Mouse (Mus musculus): ENCODE measurements around the gene Sox5.

Sox5 gene

DNA sequence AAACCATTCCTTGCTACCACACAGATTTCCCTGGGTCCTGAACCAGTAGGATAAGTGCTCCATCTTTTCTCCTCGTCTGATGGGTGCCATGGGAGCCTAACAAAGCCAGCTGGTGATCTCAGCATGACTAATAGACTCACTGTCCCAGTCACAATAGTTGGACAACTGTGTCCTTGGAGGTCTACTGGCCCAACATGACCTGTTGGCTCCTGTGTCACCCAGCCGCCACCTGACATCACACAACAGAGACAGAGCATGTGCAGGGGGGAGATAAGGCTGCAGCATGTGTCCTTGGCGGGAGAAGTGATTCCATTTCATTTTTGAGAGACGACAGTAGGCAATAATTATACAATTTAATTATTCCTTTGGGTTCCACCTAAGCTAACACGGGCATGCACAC lies 143.2 kb downstream of the Sox5 start:
- ChIA-PET POLR2A (interaction anchor here in 1 of 4 experiments (0.7 kb wide), 1 partner anchor 312 kb away, joined by 5 read pairs; no protein-coding TSS in a partner anchor), CTCF (no interaction called here)

DNA sequence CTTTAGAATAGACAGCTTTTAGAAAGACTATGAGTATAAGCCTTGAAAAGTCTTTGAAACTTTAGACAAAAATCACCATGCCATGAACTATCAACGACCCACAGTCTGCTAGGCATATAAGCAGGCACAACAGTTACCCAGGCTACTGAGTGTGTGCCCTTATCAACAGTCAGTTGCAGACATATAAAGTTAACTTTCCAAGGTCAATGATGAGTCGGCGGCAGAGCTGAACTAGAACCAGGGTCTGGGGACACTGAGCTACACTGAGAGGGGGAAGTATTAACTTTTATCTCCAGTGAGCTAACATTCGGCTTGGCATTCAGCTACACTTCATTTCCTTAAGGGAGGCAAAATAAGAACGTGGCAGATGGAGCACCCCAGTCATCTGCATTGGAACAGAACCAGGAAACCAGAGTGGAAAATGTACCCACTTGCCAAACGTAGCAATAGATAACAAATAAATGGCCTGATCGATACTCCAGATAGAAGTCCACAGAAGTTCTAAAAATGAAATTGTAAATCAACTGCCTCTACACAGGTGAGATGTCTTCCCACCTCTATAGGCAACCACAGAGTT lies 154.2 kb downstream of the Sox5 start:
- ChIA-PET POLR2A (no interaction called here), CTCF (no interaction called here)

DNA sequence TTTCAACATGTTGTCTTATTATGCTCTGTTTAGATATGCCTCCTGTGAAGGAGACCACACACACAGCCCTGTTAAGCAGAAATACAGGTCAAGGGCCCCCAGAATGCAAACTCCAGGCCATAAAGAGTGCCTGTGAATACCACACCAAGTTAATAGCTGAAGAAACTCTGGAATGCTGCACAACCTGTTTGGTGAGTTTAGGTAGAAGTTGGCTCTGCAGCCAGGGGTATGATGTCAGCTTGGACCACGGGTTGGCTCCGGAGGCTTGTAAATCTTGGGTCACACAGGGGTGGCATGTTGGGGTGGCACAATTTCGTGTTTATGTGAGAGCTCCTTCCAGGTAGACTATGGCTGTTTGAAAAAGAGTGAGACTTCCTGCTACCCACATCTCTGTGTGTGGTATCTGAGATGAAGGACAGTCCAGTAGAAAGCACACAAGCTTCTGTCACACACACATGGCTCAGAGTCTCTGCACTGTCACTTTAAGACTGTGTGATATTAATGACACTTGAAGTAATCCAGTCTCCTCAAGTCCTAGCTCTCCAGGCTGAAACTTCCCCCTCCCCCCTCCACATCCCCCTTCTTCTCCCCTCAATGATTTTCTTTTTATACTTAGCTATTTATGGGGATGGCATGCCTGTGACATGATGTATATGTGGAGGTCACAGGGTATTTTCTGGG lies 160.5 kb downstream of the Sox5 start:
- POLR2A ChIA-PET: interaction anchor here in 2 of 4 experiments (0.6 to 0.7 kb wide), 2 partner anchors 334 to 1534 kb away, joined by 3 to 7 read pairs; no protein-coding TSS in a partner anchor
- CTCF ChIA-PET: no interaction called here

DNA sequence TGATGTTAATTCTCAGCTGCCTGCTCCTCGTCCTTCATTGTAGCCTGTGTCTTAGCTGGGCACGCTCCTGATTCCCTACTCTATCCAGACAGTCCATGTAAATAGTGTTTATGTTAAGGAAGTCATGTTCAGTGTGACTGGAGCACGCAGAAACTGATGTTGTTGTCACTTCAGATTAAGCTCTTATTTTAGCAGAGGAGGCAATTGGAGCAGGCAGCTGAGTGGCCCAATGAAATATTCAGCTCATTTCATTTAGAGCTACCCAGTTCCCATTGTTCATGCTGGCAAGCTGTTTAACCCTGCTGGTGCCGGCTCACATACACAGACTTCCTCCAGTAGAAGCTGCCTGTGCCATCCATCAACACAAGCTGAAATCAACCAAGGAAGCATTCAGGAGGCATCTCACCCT lies 170.4 kb downstream of the Sox5 start:
- POLR2A ChIA-PET: interaction anchor here in 2 of 4 experiments (0.6 kb wide), 2 partner anchors 178 to 601 kb away, joined by 3 to 4 read pairs; no protein-coding TSS in a partner anchor

DNA sequence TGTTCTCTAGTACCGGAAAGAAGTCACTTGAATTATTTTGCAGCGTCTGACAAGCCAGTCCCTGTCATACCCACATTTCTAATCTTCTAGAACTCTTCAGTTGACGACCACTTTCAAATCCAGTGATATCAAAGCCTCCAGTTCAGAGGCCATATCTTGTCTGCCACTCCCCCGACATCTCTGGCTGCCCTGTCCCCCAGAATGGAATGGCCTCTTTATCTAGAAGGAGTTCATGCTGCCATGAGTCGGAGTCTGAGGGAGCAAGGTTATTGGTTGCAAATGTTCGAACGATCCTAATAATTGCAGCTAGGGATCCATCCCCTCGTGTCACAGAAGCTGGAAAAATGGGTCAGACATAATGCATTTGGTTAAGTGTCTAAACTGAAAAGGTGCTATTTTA lies 170.9 kb downstream of the Sox5 start:
- CTCF ChIA-PET: interaction anchor here in 2 of 4 experiments (0.5 to 0.8 kb wide), 2 partner anchors 9 to 120 kb away, joined by 3 to 5 read pairs; no protein-coding TSS in a partner anchor
- POLR2A ChIA-PET: interaction anchor here in 1 of 4 experiments (0.6 kb wide), 1 partner anchor 602 kb away, joined by 4 read pairs; no protein-coding TSS in a partner anchor

More for the DNA sequence above, 170.4 kb downstream of the Sox5 start:
- CTCF ChIA-PET: interaction anchor here in 1 of 4 experiments (0.8 kb wide), 1 partner anchor 9 kb away, joined by 3 read pairs; no protein-coding TSS in a partner anchor

DNA sequence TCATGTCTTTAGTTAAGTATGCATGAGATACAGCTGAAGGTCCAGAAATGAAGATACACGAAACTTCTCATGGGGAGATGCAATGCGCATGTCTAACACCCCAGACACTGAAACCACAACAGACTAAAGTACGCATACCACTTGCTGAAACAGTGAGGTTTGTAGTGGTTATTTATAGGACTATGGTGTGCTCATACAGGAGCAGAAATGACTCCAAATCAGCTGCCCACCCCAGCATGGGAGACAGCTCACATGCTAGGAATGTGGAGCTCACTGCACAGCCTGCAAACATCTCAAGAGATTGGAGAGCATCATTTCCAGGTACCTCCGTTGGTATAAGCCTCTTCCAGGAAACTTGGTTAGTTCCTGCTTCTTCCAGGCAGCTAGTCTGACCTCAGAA lies 178.9 kb downstream of the Sox5 start:
- ChIA-PET CTCF (no interaction called here), POLR2A (no interaction called here)

DNA sequence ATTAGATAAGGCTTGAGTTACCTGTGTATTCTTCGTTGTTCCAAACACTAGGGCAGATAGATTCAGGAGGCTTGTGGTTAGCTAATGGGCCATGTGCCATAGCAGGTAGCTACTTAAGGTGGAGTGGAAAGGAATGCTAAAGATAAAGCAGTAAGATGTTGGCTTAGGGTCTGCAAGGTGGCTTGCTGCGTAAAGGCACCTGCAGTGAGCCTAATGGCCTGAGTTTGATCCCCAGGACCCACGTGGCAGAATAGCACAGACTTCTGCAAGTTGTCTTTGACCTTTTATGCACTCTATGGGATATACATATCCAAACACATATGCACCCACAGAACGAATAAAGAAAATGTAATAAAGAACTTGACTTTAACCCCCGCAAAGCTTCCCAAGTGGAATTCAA lies 181.4 kb downstream of the Sox5 start:
- POLR2A ChIA-PET: no interaction called here
- CTCF ChIA-PET: interaction anchor here in 1 of 4 experiments (0.7 kb wide), 1 partner anchor 933 kb away, joined by 4 read pairs; no protein-coding TSS in a partner anchor

DNA sequence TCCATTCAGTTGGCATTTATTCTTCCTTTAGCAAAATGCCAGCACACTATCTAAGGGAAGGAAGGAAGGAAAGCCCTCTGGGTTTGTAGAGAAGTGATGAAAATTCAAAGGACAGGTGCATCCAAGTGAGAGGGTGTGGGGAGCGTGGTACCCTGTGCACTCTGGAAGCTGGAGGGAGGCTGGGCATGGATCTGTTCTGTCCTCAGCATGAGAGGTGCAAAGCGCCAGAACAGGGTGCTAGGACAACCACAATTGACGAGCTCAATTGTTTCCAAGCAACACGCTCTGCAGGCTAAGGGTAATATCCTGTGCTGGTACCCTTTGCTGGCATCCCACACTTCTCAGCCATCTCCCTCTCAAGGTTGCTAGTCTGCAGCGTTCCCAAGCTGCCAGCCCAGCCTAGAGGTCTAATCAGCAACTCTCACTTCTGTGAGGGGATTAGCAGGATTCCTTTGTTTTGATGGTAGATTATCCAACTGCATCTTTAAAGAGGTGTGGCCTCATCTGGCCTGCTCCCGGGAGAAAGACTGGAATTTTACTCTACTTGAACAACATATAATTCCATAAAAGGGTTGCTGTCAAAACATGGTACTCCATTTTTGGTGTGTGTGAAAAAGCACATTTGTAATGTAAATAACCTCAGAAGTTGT lies 183.3 kb downstream of the Sox5 start:
- CTCF ChIA-PET: no interaction called here
- POLR2A ChIA-PET: interaction anchor here in 1 of 4 experiments (0.5 kb wide), 1 partner anchor 17 kb away, joined by 4 read pairs; no protein-coding TSS in a partner anchor

DNA sequence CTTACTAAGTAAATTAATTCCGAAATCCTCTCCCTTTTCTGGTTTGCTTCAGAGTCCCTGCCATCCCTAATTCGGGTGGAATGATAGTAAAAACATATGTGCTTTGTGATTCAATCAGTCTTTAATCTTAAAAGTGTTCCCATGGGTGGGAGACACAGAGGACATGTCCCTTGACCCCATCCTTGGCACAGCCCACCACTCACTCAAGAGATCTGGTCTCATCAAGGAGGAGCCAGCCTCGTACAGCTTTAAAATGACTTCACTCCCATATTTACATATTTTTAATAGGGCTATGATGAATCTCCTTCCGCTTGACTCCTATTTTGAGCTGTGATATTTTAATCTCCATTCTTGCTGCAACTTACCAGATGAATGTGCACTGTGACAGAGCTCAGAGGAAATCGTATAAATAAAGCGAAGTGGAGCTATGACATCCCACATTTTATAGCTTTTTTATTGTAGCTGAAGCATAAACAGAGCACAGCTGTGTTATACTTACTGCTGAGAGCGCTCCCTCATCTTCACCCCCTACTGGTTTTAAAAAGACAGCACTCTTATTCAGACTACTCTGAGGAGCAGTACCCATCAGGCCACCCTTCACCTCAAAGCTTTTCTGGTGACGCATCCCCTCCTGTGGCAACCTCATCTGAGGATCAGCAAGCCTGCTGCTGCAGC lies 185.1 kb downstream of the Sox5 start:
- ChIA-PET POLR2A (interaction anchor here in 1 of 4 experiments (0.6 kb wide), 1 partner anchor 249 kb away, joined by 4 read pairs; no protein-coding TSS in a partner anchor), CTCF (no interaction called here)

DNA sequence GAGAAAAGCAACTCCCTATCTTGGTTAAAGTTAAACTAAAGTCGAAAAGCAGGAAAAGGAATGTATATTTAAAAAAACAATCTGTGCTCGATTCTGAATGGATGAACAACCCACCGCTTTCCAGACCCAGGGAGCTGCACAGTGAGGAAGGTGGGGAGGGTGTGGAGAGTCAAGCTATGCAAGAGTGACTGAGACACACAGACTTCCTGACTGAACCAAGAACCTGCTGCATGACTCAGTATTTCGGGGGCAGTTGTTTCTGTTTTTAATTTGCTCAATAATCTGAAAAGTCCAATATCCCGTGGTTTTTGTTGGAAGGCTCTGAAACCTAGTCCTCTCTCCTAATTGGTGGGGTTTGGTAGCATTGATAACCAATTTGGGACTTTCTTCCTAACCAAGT lies 196.9 kb downstream of the Sox5 start:
- CTCF ChIA-PET: no interaction called here
- POLR2A ChIA-PET: no interaction called here

DNA sequence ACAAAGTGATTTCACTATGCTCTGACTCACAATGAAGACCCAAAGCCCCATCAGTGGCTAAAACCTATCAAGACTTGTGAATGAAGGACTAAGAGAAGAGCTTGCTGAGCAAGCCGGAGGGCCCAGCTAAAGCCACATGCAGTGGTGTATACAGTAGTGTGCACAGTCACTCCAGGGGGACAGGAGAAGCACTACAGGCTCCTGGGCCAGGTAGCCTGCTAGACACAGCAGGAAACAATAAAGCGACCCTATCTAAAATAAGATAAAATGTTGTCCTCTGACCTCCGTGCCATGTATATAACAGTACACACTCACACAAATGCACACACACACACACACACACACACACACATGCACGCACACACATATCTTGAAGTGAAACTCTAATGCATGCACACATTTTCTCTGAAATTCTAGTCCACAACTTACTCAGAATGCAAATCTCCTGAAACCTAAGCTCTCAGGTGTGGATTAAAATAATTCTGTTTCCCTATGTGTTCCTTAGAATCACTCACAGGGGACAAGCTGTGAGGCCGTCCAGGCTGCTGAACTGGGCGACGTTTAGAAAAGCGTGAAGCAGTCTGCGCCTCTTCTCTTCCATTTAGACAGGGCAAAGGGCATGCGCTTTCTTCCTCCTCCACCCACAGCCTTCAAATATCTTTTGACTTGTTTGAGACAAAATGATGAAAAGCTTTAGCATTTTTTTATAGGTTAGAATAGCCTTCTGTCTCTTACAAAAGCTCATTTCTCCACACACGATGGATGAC lies 197.5 kb downstream of the Sox5 start:
- CTCF ChIA-PET: interaction anchor here in 1 of 4 experiments (0.6 kb wide), 1 partner anchor 776 kb away, joined by 3 read pairs; no protein-coding TSS in a partner anchor
- POLR2A ChIA-PET: no interaction called here

DNA sequence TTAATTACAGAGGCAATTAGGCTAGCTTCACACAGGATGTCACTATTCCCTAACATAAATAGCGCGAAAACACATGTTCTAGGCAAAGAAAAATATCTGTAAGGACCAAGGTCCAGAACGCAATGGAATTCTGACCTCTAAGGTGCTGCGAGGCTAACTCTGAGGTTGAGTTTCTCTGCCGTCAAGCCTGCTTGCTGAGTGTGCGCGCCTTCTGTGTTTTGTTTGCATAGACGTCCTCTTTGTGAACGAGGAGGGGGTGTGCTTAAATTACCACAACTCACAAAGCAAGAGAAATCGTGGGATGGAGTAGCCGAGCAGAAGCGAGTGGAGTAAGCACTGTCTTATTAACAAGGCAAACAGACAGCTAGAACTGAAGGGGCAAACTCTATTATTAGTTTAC lies 202.5 kb downstream of the Sox5 start:
- CTCF ChIA-PET: interaction anchor here in 1 of 4 experiments (0.6 kb wide), 1 partner anchor 39 kb away, joined by 4 read pairs; no protein-coding TSS in a partner anchor
- POLR2A ChIA-PET: no interaction called here

DNA sequence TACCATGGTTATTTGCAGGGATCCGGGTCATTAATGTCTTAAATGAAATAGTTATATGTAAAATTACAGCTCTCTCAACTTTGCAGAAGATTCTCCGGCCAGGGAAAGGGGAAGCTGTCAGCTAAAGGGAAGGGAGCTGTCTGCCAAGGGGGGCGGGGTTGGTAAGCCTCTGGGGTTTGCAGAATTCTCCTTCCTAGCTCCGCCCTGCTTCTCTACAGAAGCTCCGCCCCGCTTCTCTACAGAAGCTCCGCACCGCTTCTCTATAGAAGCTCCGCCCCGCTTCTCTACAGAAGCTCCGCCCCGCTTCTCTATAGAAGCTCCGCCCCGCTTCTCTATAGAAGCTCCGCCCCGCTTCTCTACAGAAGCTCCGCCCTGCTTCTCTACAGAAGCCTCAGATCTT lies 210.9 kb downstream of the Sox5 start:
- POLR2A ChIA-PET: interaction anchor here in 1 of 4 experiments (0.7 kb wide), 1 partner anchor 1091 kb away, joined by 3 read pairs; no protein-coding TSS in a partner anchor
- CTCF ChIA-PET: no interaction called here

DNA sequence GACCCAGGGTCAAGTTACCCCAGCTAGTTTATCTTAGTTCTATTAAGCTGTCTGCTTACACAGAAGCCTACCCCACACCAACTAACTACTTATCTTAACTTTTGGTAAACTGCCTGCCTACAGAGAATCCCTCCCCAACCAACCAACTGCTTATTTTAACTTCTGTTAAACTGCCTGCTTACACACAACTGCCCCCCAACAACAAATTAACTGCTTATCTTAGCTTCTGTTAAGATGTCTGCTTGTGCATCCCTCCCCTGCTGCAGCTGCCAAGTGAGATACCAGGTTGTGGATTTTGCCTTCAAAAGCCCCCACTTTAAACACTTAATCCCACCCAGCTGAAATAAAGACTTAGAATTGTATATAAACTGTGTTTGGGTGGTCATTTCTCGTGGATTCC lies 215.9 kb downstream of the Sox5 start:
- ChIA-PET CTCF (no interaction called here), POLR2A (no interaction called here)

DNA sequence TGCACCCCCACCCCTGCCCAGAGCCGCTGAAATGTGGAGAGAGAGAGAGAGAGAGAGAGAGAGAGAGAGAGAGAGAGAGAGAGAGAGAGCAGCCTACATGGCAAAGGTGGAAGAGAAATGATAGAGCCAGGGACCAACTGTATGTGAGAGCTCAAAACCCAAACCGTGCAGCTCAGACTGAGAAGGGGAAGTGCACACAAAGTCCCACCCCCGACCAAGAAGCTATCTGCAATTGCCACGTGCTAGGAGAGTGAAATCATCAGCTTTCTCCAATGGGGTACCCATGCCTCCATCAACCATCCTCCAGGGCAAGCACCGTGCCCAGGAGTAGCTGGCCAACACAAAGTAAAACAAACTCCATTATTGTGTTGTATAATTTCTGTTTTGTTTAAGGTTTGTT lies 220.1 kb downstream of the Sox5 start:
- CTCF ChIA-PET: interaction anchor here in 1 of 4 experiments (0.6 kb wide), 1 partner anchor 350 kb away, joined by 3 read pairs; no protein-coding TSS in a partner anchor
- POLR2A ChIA-PET: no interaction called here

DNA sequence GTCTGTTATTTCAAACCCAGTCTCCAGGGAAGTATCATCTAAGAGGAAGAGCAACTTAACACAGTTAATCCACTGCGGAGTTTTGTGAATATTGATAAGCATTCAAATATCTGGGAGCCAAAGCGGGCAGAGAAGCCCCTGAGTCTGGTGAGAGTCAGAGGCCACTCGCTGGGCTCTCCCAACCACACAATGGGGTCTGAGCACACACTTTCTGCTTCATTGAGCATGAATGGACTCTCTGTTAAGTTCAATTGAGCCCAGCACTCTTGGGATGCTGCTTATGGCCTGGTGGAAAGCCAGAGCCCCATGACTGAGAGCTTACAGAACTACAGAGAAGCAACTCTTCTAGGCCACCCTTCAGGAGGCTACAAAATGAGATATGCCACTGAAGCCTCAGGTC lies 221.6 kb downstream of the Sox5 start:
- ChIA-PET CTCF (no interaction called here), POLR2A (no interaction called here)

DNA sequence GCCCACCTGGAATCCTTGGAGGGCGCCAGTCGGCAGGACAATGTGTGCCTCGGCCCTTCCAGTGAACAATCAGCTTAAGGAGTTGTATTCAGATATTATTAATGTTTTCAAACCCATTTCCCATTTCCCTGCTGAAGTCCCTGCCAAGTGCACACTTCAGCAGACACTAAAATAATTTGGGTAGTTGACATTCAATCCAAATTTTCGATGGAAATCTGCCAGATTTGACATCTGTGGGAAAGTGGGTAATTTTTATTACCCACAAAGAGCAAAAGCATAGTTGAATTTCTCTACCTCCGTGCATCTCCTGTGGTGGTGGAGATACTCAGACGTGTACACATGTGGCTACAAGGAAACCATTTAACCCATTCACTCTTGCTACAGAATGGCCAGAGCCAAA lies 228.3 kb downstream of the Sox5 start:
- ChIA-PET CTCF (interaction anchor here in 1 of 4 experiments (1.4 kb wide), 1 partner anchor 33 kb away, joined by 3 read pairs; no protein-coding TSS in a partner anchor), POLR2A (no interaction called here)

DNA sequence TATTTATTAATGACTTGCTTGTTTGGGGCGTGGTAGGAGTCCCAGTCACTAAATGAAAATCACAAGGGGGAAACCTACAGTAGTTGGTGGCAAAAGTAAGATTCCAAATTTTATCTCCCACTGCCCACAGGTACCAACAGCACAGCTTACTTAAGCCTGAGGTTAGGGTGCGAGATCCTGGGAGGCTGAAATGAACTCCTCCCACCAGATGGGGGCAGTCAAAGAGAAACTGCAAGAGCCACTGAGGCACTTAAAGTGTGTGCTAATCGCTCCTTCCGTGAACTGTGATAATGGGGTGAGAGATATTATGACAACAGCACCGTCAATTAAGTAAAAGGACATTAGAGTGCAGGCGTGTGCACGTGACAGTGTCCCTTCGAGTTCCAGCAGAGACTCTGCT lies 232.8 kb downstream of the Sox5 start:
- POLR2A ChIA-PET: interaction anchor here in 1 of 4 experiments (0.6 kb wide), 1 partner anchor 1702 kb away, joined by 3 read pairs; no protein-coding TSS in a partner anchor
- CTCF ChIA-PET: interaction anchor here in 3 of 4 experiments (0.6 to 1.2 kb wide), 4 partner anchors 10 to 330 kb away, joined by 3 to 4 read pairs (median 3); no protein-coding TSS in a partner anchor

DNA sequence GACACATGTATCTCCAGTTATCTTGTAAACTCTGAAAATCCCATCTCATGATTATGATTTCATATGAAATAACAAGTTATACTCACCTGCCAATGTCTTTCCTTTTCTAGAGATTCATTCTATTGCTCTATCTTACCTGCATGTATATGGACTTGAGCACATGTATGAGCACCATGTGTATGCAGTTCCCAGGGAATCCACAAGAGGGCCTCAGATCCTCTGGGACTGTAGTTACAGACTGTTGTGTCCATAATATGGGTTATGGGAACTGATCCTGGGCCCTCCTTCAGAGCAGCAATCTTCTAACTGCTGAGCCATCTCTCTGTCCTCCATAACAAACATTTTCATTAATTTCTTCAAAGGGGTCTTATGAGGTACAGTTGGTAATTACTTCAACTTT lies 234.6 kb downstream of the Sox5 start:
- POLR2A ChIA-PET: no interaction called here
- CTCF ChIA-PET: no interaction called here
